ENCODE assay signal across 23 mouse cellular contexts in genomic region chr12:100505484-100505883, GRCm38 (mm10). TPM values are rescaled to one million over a fixed set of nuclear protein-coding genes. Genes with fewer than 3 reads are reported as not detected.
DNase-seq lines count a peak whose midpoint lies in the region; ATAC-seq and TF ChIP-seq lines count a peak whose summit lies in the region.
"Had no signal": no experiment of that assay in that cellular context is flagged by ENCODE, and none has a peak within 500 bp of the region (broad histone marks: within the 10 kb centered on the region; RNA-seq: fewer than 3 reads in every experiment).

No protein-coding gene starts in this region.

- H3K4me1 ChIP-seq in G1E (ENCODE audit: insufficient read depth, low read depth, low read length): peaks cover 50% of the 10 kb centered on the region
- peaks cover 47% of the 10 kb centered on the region for H3K4me1 ChIP-seq in liver, embryonic 13.5 days (replicated peaks)

- H3K4me3 ChIP-seq in G1E (ENCODE audit: low read depth, low read length): no peak overlapping the region
- no peak overlapping the region for H3K4me3 ChIP-seq in liver, embryonic 13.5 days (replicated peaks)
- H3K4me3 ChIP-seq: embryonic facial prominence, embryonic 12.5 days; heart, embryonic 10.5 days; hindbrain, embryonic 15.5 days; layer of hippocampus, adult 2 months; left cerebral cortex, adult 2 months had no signal

- no peak overlapping the region for H3K9ac ChIP-seq in liver, embryonic 13.5 days
- H3K9ac ChIP-seq: embryonic facial prominence, embryonic 12.5 days; forebrain, postnatal 0 days; hindbrain, embryonic 15.5 days; lung, embryonic 14.5 days had no signal

- intact Hi-C loops in heart, postnatal 14 days (cut with DNase I): no loop called here

- H3K4me2 ChIP-seq in liver, embryonic 13.5 days: no peak overlapping the region
- H3K4me2 ChIP-seq: embryonic facial prominence, embryonic 12.5 days; hindbrain, embryonic 15.5 days; lung, embryonic 14.5 days had no signal

- TF ChIP-seq CTCF in G1E (IDR thresholded peaks at IDR 0.05; ENCODE audit: low read depth, low read length): no peak

- H3K27me3 ChIP-seq in G1E (ENCODE audit: insufficient read depth, low read length): peaks cover 17% of the 10 kb centered on the region
- H3K27me3 ChIP-seq in liver, embryonic 13.5 days: no peaks in the 10 kb centered on the region
- H3K27me3 ChIP-seq: embryonic facial prominence, embryonic 12.5 days; hindbrain, embryonic 15.5 days had no signal

- 29% methylated on average over 1 of the region's 1 CpGs for WGBS in liver, embryonic 13.5 days (ENCODE audit: insufficient replicate concordance)

- DNase-seq in heart, adult 11 months: peak; percentile 63
- DNase-seq in heart, postnatal 14 days: no peak
- DNase-seq in G1E (ENCODE audit: low spot score): peak; percentile 62
- no peak for DNase-seq in liver, embryonic 13.5 days
- DNase-seq in frontal cortex, postnatal 10 days (ENCODE audit: low spot score in 2 of 2): no peak
- DNase-seq in c-Kit-positive CD71-positive TER-119-positive erythroid progenitor cells, embryonic 14.5 days (ENCODE audit: low spot score): no peak
- no peak for DNase-seq in frontal cortex, postnatal 14 days (ENCODE audit: low spot score in 2 of 2)
- DNase-seq: cerebellum, adult 18-20 months; forebrain, postnatal 0 days; gastrocnemius, postnatal 25 days; heart, postnatal 10 days; lung, embryonic 14.5 days; right cerebral cortex, postnatal 14 days; thymus, postnatal 36 days had no signal

- no peak overlapping the region; the same call in 1 of the 2 replicates for H3K27ac ChIP-seq in liver, embryonic 13.5 days
- H3K27ac ChIP-seq: embryonic facial prominence, embryonic 12.5 days; hindbrain, embryonic 15.5 days; kidney, postnatal 0 days; layer of hippocampus, adult 2 months; left cerebral cortex, adult 2 months had no signal

- peak; percentile 86 for ATAC-seq in G1E (ENCODE audit: extremely low read depth, insufficient number of reproducible peaks, low FRiP score, poor library complexity, severe bottlenecking)
- ATAC-seq in liver, embryonic 13.5 days (ENCODE audit: low read depth): peak; percentile 43
- peak; percentile 71 for ATAC-seq in megakaryocyte-erythroid progenitor cell, adult 5-6 weeks (replicated peaks; ENCODE audit: low FRiP score, low TSS enrichment, poor library complexity, severe bottlenecking)
- ATAC-seq: forebrain, postnatal 0 days; intestine, embryonic 16.5 days; midbrain, embryonic 16.5 days had no signal

- peaks cover 4% of the 10 kb centered on the region for H3K36me3 ChIP-seq in G1E (replicated peaks)
- 0 out of 2 replicates have a peak, but pooled peaks cover 1% of the 10 kb centered on the region for H3K36me3 ChIP-seq in liver, embryonic 13.5 days
- H3K36me3 ChIP-seq: embryonic facial prominence, embryonic 12.5 days; hindbrain, embryonic 15.5 days had no signal

- no peaks in the 10 kb centered on the region for H3K9me3 ChIP-seq in G1E (replicated peaks)
- no peaks in the 10 kb centered on the region for H3K9me3 ChIP-seq in liver, embryonic 13.5 days (replicated peaks)
- H3K9me3 ChIP-seq: embryonic facial prominence, embryonic 12.5 days; heart, embryonic 10.5 days; hindbrain, embryonic 15.5 days had no signal

RNA-seq across cellular contexts. Expression of gene Ttc7b, which starts 15.1 kb away (rescaled TPM):
- total RNA-seq in heart, postnatal 14 days (2021): 10 to 100 TPM; 65.8 to 73.1 TPM
- total RNA-seq in G1E (2014; fragmentation: Nextera tagmentation) (27.1 and 33.9 TPM in 2 replicates), G1E (2017) (25.4 and 26.8 TPM in 2 replicates)
- 21.1 and 24.2 TPM in 2 replicates for polyA plus RNA-seq in G1E (2012)
- polyA plus RNA-seq in liver, embryonic 13.5 days (2015; fragmentation: Nextera tagmentation; extraction: Ambion mirVana): 1.1 and 1.2 TPM in 2 replicates
- 7.9 and 9.0 TPM in 2 replicates for total RNA-seq in megakaryocyte-erythroid progenitor cell, adult 5-6 weeks (2014; fragmentation: Nextera tagmentation)
- total RNA-seq in megakaryocyte-erythroid progenitor cell, adult 5-6 weeks (2017): 6.3 and 10.1 TPM in 2 replicates

Comparison
In these comparisons a context has a peak if more than half of its experiments do, and no peak if none do; other contexts are left out.
1. DNase-seq: peak in heart, adult 11 months (single experiment) and G1E (single experiment); none in heart, postnatal 14 days (0 of 2), liver, embryonic 13.5 days (single experiment), frontal cortex, postnatal 10 days (0 of 2), c-Kit-positive CD71-positive TER-119-positive erythroid progenitor cells, embryonic 14.5 days (single experiment) and frontal cortex, postnatal 14 days (0 of 2).
2. Peak in every context shown above with its lines, with median percentiles within 50 percentile points of each other: ATAC-seq.